Mouse (Mus musculus) kidney, adult 2 months (tissue): Measurements from ENCODE around the gene Lrrc23. TPM values are rescaled to one million over a fixed set of nuclear protein-coding genes. Genes with fewer than 3 reads are reported as not detected.

Experiments
- DNase-seq: peaks from one replicate; pipeline ENCODE4 v3.0.0; 2021
- H3K27ac ChIP-seq: fragments of 200-500 bp; 2 replicates; pipeline ENCODE4 v1.5.1; 2012; ENCODE audit warnings: low read depth, low read length, control low read depth, inconsistent platforms; ENCODE audit not compliant: insufficient read depth
- H3K27me3 ChIP-seq: fragments of 200-500 bp; replicated peaks from 2 replicates; pipeline ENCODE4 v1.6.1; 2012; ENCODE audit warnings: mild to moderate bottlenecking, moderate library complexity, low read length, inconsistent platforms; ENCODE audit not compliant: control insufficient read depth, insufficient read depth
- H3K36me3 ChIP-seq: fragments of 200-500 bp; 2 replicates; pipeline ENCODE4 v1.6.1; 2012; ENCODE audit warnings: mild to moderate bottlenecking, moderate library complexity, low read length, inconsistent platforms; ENCODE audit not compliant: control insufficient read depth, insufficient read depth
- H3K4me1 ChIP-seq: fragments of 200-500 bp; 2 replicates; pipeline ENCODE4 v1.6.1; 2011; ENCODE audit warnings: low read length; ENCODE audit not compliant: control insufficient read depth, insufficient read depth
- H3K4me3 ChIP-seq: fragments of 200-500 bp; 2 replicates; pipeline ENCODE4 v1.5.1; 2011; ENCODE audit warnings: mild to moderate bottlenecking, low read depth, low read length, control low read depth; ENCODE audit not compliant: insufficient read depth
- CTCF ChIP-seq: fragments of 200-500 bp; conservative IDR thresholded peaks from 2 replicates; pipeline ENCODE4 v1.5.1; 2011; ENCODE audit warnings: low read depth, mild to moderate bottlenecking, control low read depth, low read length, moderate library complexity, mixed read lengths; ENCODE audit not compliant: insufficient read depth, insufficient read length
- POLR2A ChIP-seq: fragments of 200-500 bp; IDR thresholded peaks from one replicate; pipeline ENCODE4 v1.6.1; 2011; ENCODE audit warnings: low read depth, low read length, control low read depth
- WGBS: fragments of 180-500 bp; shearing (Covaris S2); methylation state at CpG from one replicate; pipeline ENCODE4 v1.1.7; 2018; 5-methylcytosine and 5-hydroxymethylcytosine counted together
- polyA plus RNA-seq: library from polyadenylated mRNA; depleted of rRNA; stranded (reverse); fragments of >200 nt; gene quantifications from 2 replicates; pipeline ENCODE4 v1.2.3, GENCODE M21; 2012

Gene Lrrc23
- polyA plus RNA-seq, 1 experiment = 0.66 TPM

DNA sequence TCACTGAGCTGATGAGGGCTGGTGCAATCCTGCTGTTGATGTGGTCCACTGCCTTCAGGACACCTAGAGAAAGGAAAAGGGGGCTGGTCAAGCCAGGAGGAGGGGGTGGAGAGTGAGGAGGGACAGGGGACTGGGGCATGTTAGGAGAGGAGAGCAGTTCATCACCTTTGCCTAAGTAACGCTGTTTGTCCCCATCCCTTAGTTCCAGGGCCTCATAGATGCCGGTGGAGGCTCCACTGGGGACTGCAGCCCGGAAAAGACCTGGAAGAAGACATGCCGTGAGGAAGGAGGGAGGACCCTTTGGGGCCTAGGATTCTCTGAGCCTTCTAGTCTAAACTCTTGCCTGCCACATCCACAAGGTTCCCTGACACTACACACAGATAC lies 12.0 kb downstream of the Lrrc23 start:
- Histone ChIP-seq H3K27me3 (no peaks in the 10 kb centered on the region), H3K36me3 (no peaks in the 10 kb centered on the region), H3K4me1 (0 out of 2 replicates have a peak, but pooled peaks cover 3% of the 10 kb centered on the region), H3K4me3 (no peak overlapping the region), H3K27ac (no peak overlapping the region)
- TF ChIP-seq POLR2A (no peak), CTCF (no peak)
- WGBS = 67% methylated on average over 4 of the region's 4 CpGs
- no peak for DNase-seq

DNA sequence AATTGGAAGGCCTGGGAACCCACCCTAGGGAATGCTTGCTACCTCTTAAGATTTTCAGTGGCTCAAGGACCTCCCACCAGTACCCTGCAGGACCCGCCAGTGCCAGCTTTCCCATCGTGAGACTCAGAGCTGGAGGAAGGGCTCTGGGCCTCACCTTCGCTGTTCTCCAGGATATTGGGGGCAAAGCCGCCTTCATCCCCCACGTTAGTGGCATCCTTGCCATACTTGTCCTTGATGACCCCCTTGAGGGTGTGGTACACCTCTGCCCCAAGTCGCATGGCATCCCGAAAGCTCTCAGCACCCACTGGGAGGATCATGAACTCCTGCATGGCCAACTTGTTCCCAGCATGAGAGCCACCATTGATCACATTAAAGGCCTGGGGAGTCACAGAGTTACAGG lies 13.6 kb downstream of the Lrrc23 start:
- no peak for DNase-seq
- TF ChIP-seq CTCF (no peak), POLR2A (no peak)
- no peaks in the 10 kb centered on the region for H3K36me3 ChIP-seq
- H3K27ac ChIP-seq = no peak overlapping the region
- no peak overlapping the region for H3K4me3 ChIP-seq
- no peaks in the 10 kb centered on the region for H3K27me3 ChIP-seq
- WGBS = 94% methylated on average over 7 of the region's 7 CpGs
- H3K4me1 ChIP-seq = 0 out of 2 replicates have a peak, but pooled peaks cover 3% of the 10 kb centered on the region

DNA sequence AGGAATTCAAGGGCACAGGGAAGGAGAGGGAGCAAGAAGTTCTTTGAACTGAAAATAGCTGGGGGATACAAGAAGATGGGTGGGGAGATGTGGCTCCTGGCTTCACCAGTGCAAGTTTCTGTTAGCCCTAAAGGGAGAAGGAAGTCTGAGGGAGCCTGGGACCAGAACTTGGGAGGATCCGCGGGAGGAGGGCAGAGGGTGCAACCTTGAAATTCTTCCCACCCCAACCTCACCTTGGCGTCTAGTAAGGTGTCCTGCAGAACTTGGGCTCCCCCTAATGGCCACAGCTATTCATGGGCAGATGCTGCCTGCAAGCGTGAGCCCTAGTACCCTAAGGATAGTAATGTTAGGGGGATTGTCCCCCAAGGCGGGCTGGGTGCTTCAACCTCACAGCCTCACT lies 20.3 kb downstream of the Lrrc23 start:
- peaks cover 18% of the 10 kb centered on the region for H3K4me1 ChIP-seq
- H3K36me3 ChIP-seq = no peaks in the 10 kb centered on the region
- TF ChIP-seq CTCF (peak; percentile 99), POLR2A (no peak)
- 5% methylated on average over 5 of the region's 5 CpGs for WGBS
- H3K27me3 ChIP-seq = no peaks in the 10 kb centered on the region
- no peak overlapping the region for H3K4me3 ChIP-seq
- peak overlapping the region; percentile 54 for H3K27ac ChIP-seq
- peak; percentile 92 for DNase-seq

DNA sequence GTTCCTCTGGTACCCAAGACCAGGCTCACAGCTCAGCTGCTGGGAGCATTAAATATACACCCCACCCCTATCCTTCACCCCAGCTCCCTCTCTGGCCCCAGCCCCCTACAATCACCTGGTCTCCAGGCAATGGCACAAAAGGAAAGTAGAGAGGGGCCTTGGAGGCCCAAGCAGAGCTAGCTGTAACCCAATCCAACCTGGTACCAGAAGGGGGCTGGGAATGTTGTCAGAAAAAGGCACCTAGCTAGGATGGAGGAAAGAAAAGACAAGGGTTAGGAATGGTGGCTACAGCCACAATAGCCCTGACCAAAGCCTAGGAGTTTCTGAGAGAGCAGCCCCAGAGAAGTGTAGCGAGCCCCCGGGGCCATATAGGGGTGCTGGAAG lies 20.7 kb downstream of the Lrrc23 start:
- TF ChIP-seq POLR2A = no peak
- TF ChIP-seq CTCF = no peak
- H3K27me3 ChIP-seq = no peaks in the 10 kb centered on the region
- H3K36me3 ChIP-seq = no peaks in the 10 kb centered on the region
- H3K27ac ChIP-seq = peak overlapping the region; percentile 54
- WGBS = 38% methylated on average over 2 of the region's 2 CpGs
- no peak for DNase-seq
- H3K4me1 ChIP-seq = peaks cover 21% of the 10 kb centered on the region
- H3K4me3 ChIP-seq = no peak overlapping the region

GRCm38 (mm10) chr6:124757909-124758848 lies 21.3 kb downstream of the Lrrc23 start:
- DNase-seq = peak; percentile 80
- H3K27me3 ChIP-seq = no peaks in the 10 kb centered on the region
- 46% methylated on average over 5 of the region's 5 CpGs for WGBS

DNA sequence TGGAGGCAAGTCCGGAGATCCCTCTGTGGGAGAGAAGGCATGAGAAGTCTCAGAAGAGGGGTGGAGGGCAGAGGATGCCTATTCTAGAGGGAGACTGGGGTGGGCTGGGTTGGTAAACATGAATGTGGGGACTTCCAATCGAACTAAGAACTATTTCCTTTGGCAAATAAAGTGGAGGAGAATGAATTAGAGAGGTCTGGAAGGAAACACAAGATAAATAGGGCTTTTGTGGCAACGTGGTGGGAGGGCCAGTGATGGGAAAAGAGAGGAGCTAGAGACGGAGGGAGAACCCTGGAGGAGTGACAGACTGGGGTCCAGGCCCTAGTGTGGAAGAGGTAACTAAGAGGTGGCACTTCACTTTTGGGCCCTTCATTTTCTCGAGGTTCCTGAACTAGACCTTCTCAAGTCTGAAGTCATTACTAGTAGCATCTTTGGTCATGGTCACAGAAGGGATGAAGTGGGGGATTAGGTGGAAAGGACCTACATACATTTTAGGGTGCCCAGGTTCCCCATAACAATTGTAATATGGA lies 22.1 kb downstream of the Lrrc23 start:
- Histone ChIP-seq H3K27ac (peak overlapping the region; percentile 81), H3K4me1 (peaks cover 22% of the 10 kb centered on the region), H3K36me3 (no peaks in the 10 kb centered on the region), H3K4me3 (peak overlapping the region; percentile 91), H3K27me3 (no peaks in the 10 kb centered on the region)
- DNase-seq = no peak
- 25% methylated on average over 5 of the region's 5 CpGs for WGBS
- no peak for TF ChIP-seq POLR2A
- no peak for TF ChIP-seq CTCF

More at GRCm38 (mm10) chr6:124757909-124758848, 21.3 kb downstream of the Lrrc23 start:
- Histone ChIP-seq H3K36me3 (no peaks in the 10 kb centered on the region), H3K4me3 (peak overlapping the region; percentile 91; the same call in 1 of the 2 replicates), H3K4me1 (peaks cover 22% of the 10 kb centered on the region), H3K27ac (peak overlapping the region; percentile 81)
- TF ChIP-seq CTCF (no peak), POLR2A (no peak)
